Mouse (Mus musculus) layer of hippocampus, adult 2 months (tissue): ENCODE data around the gene Pprc1. TPM values are rescaled to one million over a fixed set of nuclear protein-coding genes. Genes with fewer than 3 reads are reported as not detected.

Source experiments
- DNase-seq, 2 experiments: peaks; one replicate each; pipeline ENCODE4 v3.0.0; 2022; ENCODE audit warnings: low spot score in 2 of 2
- H3K27ac ChIP-seq: fragments of 200-600 bp; 2 replicates; pipeline ENCODE4 v1.8.1; 2022
- H3K4me3 ChIP-seq: fragments of 200-600 bp; 2 replicates; pipeline ENCODE4 v1.8.1; 2022; ENCODE audit warnings: mild to moderate bottlenecking
- CTCF ChIP-seq: fragments of 200-600 bp; conservative IDR thresholded peaks from 2 replicates; pipeline ENCODE4 v1.8.1; 2022; ENCODE audit warnings: antibody characterized with exemption, mild to moderate bottlenecking, moderate library complexity
- total RNA-seq, 2 experiments: library from RNA; stranded (reverse); gene quantifications; 2 replicates each; pipeline ENCODE4 v1.2.3; 2021

The Pprc1 gene
- total RNA-seq, 2 experiments from 2014 or later, result 25.4 to 33.7 TPM

GRCm38 (mm10) chr19:46047426-46047825, 2.7 kb downstream of the Pprc1 start:
- DNase-seq, result no peak
- Histone ChIP-seq H3K27ac (no peak overlapping the region), H3K4me3 (no peak overlapping the region)
- TF ChIP-seq CTCF, result no peak

- TF ChIP-seq CTCF, result no peak
- no peak overlapping the region for H3K4me3 ChIP-seq
- no peak for DNase-seq
Measured at GRCm38 (mm10) chr19:46049129-46049528, 4.4 kb downstream of the Pprc1 start.

GRCm38 (mm10) chr19:46050462-46050861, 5.8 kb downstream of the Pprc1 start:
- DNase-seq, result no peak
- Histone ChIP-seq H3K4me3 (no peak overlapping the region), H3K27ac (no peak overlapping the region)
- TF ChIP-seq CTCF, result no peak

More at GRCm38 (mm10) chr19:46049129-46049528, 4.4 kb downstream of the Pprc1 start:
- no peak overlapping the region for H3K27ac ChIP-seq

DNA sequence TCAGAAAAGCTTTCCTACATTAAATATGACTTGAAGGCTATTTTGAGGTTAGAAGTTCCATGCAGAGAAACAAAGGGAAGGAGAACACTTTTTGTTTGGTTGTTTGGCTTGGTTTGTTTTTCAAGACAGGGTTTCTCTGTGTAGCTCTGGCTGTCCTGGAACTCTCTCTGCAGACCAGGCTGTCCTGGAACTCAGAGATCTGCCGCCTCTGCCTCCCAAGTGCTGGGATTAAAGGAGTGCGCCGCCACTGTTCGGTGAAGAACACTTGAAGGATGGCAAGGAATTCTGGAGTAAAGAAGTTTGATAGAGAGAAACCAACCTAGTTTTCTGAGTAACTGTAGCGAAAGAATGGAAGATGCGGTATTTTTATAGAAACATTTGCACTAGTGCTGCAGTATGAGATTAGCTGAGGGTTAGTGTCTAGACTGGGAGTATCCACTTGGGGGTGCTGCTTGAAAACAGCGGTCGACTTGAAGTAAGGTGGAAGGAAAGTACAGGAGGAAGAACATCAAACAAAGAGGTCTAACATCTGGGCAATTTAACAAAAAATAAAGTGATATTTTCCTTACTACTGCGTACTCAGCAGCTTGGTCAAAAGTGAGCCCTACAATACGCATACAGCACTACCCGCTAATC, 11.2 kb downstream of the Pprc1 start:
- DNase-seq, result no peak
- peak; percentile 80 for TF ChIP-seq CTCF
- peak overlapping the region; percentile 93 for H3K27ac ChIP-seq
- peak overlapping the region; percentile 73 for H3K4me3 ChIP-seq

DNA sequence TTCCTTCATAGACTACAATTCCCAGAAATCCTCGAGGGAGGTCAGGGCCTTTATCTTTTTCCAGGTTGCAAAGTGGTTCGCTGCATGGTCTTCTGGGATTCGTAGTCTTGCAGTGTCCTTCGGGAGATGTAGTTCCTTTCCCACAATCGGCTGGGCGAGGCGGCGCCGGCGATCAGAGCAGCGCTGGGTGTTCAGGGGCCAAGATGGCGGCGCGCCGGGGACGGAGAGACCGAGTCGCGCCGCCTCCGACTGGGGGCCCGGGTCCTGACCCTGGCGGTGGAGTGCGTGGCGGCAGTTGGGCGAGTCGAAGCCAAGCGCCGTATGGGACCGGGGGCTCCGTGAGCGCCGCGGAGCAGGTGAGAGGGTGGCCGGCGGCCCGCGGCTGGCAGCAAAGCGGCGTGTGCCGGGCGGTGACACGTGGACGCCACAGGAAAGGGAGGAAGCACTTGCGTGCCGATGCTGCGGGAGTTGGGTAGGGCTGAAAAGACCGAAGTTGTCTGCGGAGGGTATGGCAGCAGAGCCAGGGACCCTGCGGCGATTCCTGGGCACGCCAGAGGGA, 11.8 kb downstream of the Pprc1 start:
- TF ChIP-seq CTCF, result peak; percentile 42
- peak; percentile 91 to 96 for DNase-seq
- Histone ChIP-seq H3K4me3 (peak overlapping the region; percentile 73), H3K27ac (peak overlapping the region; percentile 93)

GRCm38 (mm10) chr19:46056947-46057607, 12.4 kb downstream of the Pprc1 start:
- peak overlapping the region; percentile 93 for H3K27ac ChIP-seq
- peak; percentile 75 to 77 for DNase-seq
- H3K4me3 ChIP-seq, result peak overlapping the region; percentile 73
- TF ChIP-seq CTCF, result peak; percentile 40; the same call in 1 of the 2 replicates

GRCm38 (mm10) chr19:46058466-46058865, 13.8 kb downstream of the Pprc1 start:
- TF ChIP-seq CTCF, result no peak
- Histone ChIP-seq H3K4me3 (no peak overlapping the region), H3K27ac (no peak overlapping the region)
- DNase-seq, result no peak

DNA sequence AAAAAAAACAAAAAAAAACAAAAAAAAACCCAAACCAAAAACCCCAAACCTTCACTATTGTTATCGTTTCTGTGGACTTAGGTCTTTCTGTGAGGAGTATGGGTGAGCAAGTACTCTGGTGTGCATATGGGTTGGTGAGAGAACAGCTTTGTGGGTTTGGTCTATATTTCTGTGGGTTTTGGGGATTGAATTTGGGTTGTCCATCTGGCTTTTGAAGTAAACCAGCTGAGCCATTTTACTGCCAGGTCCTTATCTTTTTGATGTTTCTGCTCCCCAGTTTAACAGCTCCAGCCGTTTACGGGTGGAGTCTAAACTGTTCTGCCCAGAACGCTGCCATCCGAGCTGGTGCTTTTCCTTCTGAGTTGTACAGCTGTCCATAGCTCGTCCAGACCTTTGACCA, 16.2 kb downstream of the Pprc1 start:
- Histone ChIP-seq H3K27ac (no peak overlapping the region), H3K4me3 (no peak overlapping the region)
- no peak for DNase-seq
- TF ChIP-seq CTCF, result no peak

GRCm38 (mm10) chr19:46068054-46068453, 23.4 kb downstream of the Pprc1 start:
- Histone ChIP-seq H3K27ac (no peak overlapping the region), H3K4me3 (no peak overlapping the region)
- no peak for DNase-seq
- TF ChIP-seq CTCF, result no peak

DNA sequence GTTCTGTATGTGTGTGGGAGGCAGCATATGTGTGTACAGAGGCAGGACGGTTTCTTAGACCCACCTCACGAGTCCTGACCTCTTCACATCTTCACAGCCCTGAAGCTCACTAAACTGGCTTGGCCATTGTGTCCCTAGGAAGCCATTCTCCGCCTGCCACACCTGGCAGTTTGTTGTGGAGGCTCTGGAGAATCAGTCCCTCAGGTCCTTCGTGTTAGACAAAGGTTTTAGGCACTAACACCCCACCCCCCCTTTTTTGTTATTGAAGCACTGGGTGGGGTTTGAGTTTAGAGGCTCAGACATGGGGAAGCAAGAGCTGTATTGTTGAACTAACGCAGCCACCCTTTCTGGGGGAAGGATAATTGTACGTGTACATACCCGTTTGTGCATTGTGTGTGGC, 28.6 kb downstream of the Pprc1 start:
- TF ChIP-seq CTCF, result no peak
- Histone ChIP-seq H3K4me3 (no peak overlapping the region), H3K27ac (no peak overlapping the region)
- DNase-seq, result no peak

DNA sequence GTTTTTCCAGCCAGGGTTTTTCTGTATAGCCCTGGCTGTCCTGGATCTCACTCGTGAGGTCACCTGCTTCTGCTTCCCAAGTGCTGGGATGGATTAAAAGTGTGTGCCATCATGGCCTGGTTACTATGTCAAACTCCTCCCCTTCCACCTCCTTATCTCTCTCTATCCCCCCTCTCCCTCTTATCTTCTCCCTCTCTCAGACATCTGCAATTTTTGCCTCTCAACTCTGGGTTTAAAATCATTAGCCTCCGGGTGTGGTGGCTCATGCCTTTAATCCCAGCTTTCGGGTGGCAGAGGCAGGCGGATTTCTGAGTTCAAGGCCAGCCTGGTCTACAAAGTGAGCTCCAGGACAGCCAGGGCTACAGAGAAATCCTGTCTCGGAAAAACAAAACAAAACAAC, 29.6 kb downstream of the Pprc1 start:
- no peak for TF ChIP-seq CTCF
- Histone ChIP-seq H3K4me3 (no peak overlapping the region), H3K27ac (no peak overlapping the region)
- no peak for DNase-seq

DNA sequence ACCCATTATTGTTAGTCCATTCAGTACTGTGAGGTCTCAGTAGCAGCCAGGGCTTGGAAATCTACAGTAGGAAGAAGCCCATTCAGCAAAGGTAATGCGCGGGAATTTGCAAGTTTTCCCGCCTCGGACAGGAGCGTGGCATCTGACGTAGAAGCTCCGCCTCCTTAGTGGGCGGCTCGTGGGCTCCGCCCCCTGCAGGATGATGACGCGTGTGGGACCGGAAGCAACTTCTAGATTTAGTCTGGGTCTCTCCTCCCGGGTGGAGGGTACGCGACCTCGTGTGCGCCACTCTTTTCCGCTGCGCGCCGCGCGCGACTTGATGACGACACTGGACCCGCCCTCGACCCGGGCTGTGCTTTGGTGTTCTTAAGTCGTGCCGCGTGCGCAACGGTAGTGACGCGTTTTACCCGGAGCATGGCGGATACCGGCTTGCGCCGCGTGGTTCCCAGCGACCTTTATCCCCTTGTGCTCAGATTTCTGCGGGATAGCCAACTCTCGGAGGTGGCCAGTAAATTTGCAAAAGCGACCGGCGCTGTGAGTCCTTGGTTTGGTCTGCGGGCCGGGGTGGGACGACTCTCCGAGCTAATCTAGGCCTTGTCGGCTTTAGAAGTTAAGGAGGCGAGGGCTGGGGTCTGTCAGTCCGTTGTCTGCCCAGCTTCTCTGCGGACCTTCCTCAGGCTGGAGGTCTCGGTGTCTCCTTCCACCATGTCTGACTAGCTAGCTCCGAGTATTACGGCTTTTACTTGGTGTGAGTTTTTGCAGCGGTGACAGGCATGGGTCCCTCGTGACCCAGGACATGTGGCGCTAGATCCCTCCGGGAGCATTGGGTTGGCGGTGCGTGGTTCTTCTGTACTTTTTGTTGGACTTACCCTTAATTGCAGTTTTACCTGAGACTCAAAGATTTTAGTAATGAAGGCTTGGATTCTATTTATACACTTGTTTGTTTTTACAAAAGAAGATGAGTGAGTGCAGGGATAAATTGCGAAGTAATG, 31.2 kb downstream of the Pprc1 start, which contains the start of gene Nolc1:
Gene Nolc1, plus strand, starts transcription at position 248 of the 992 bp plus-strand sequence.
- H3K27ac ChIP-seq, result peak within 1 kb of the TSS; percentile 66
- peak; percentile 99 to 100 for DNase-seq
- TF ChIP-seq CTCF, result no peak
- H3K4me3 ChIP-seq, result peak within 1 kb of the TSS; percentile 86

DNA sequence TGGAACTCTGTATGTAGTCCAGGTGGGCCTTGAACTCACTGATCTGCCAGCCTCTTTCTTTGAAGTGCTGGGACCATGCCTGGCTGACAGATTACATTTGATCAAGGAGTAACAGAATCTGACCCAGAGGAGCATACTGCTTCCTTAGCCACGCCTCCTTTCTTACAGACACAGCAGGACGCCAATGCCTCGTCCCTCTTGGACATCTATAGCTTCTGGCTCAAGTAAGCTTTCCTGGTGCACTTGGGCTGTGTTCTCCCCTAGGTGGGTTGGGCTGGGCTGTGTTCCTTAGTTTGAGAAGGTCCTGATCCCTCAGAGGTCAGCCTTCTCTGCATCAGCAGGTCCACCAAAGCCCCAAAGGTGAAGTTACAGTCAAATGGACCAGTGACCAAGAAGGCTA, 33.8 kb downstream of the Pprc1 start:
- DNase-seq, result no peak
- TF ChIP-seq CTCF, result no peak
- no peak overlapping the region for H3K27ac ChIP-seq
- no peak overlapping the region for H3K4me3 ChIP-seq
